Mouse (Mus musculus): ENCODE measurements around the gene Miox.

Gene Miox

GRCm38 (mm10) chr15:89315190-89315731 lies 18.9 kb upstream of the Miox start, which contains the start of gene Sbf1:
Sbf1 (minus strand) TSS chr15:89315311.
- CTCF ChIA-PET = interaction anchor here (0.6 to 1.6 kb wide), 2 partner anchors 59 to 120 kb away, joined by 3 read pairs; partner anchors contain the start of gene Sco2

GRCm38 (mm10) chr15:89316146-89316545 lies 18.1 kb upstream of the Miox start:
- CTCF ChIA-PET = interaction anchor here (1.6 kb wide), 1 partner anchor 58 kb away, joined by 3 read pairs; the partner anchor contains the start of gene Sco2

GRCm38 (mm10) chr15:89321264-89321663 lies 12.9 kb upstream of the Miox start:
- CTCF ChIA-PET = no interaction called here

GRCm38 (mm10) chr15:89322670-89323522 lies 11.3 kb upstream of the Miox start, which contains the start of gene Adm2:
Adm2 (plus strand) TSS chr15:89322720.
- CTCF ChIA-PET = interaction anchor here (0.6 kb wide), 1 partner anchor 17 kb away, joined by 3 read pairs; no protein-coding TSS in a partner anchor

GRCm38 (mm10) chr15:89323656-89324055 lies 10.5 kb upstream of the Miox start:
- CTCF ChIA-PET = interaction anchor here (0.6 to 0.9 kb wide), 2 partner anchors 16 to 114 kb away, joined by 3 to 7 read pairs; no protein-coding TSS in a partner anchor

- CTCF ChIA-PET = no interaction called here
These were observed 7.8 kb upstream of the Miox start for GRCm38 (mm10) chr15:89326441-89326840.

- CTCF ChIA-PET = no interaction called here
These were observed 758 bp downstream of the Miox start for GRCm38 (mm10) chr15:89334774-89335537.

- CTCF ChIA-PET = no interaction called here
These were observed 2.2 kb downstream of the Miox start for GRCm38 (mm10) chr15:89336422-89336821.

GRCm38 (mm10) chr15:89339696-89340095 lies 5.5 kb downstream of the Miox start:
- CTCF ChIA-PET = interaction anchor here (0.6 to 0.7 kb wide), 2 partner anchors 16 to 122 kb away, joined by 3 read pairs; no protein-coding TSS in a partner anchor

GRCm38 (mm10) chr15:89340136-89340535 lies 5.9 kb downstream of the Miox start:
- CTCF ChIA-PET = no interaction called here

- CTCF ChIA-PET = interaction anchor here (0.6 kb wide), 1 partner anchor 23 kb away, joined by 4 read pairs; no protein-coding TSS in a partner anchor
These were observed 7.5 kb downstream of the Miox start for GRCm38 (mm10) chr15:89341678-89342077.

- CTCF ChIA-PET = no interaction called here
These were observed 9.1 kb downstream of the Miox start for GRCm38 (mm10) chr15:89343325-89343724.

GRCm38 (mm10) chr15:89350447-89350846 lies 16.2 kb downstream of the Miox start:
- CTCF ChIA-PET = no interaction called here

GRCm38 (mm10) chr15:89351302-89351701 lies 17.1 kb downstream of the Miox start:
- CTCF ChIA-PET = no interaction called here

GRCm38 (mm10) chr15:89352054-89352453 lies 17.9 kb downstream of the Miox start:
- CTCF ChIA-PET = interaction anchor here (0.6 kb wide), 1 partner anchor 10 kb away, joined by 3 read pairs; no protein-coding TSS in a partner anchor

GRCm38 (mm10) chr15:89352795-89353194 lies 18.6 kb downstream of the Miox start:
- CTCF ChIA-PET = interaction anchor here (0.6 kb wide), 1 partner anchor 9 kb away, joined by 3 read pairs; no protein-coding TSS in a partner anchor

- CTCF ChIA-PET = no interaction called here
These were observed 19.6 kb downstream of the Miox start for GRCm38 (mm10) chr15:89353837-89354236.

GRCm38 (mm10) chr15:89354455-89354854 lies 20.3 kb downstream of the Miox start:
- CTCF ChIA-PET = no interaction called here

GRCm38 (mm10) chr15:89355241-89356187 lies 21.3 kb downstream of the Miox start, which contains the start of the genes Lmf2 and Ncaph2:
Lmf2 (minus strand) TSS chr15:89355659.
Ncaph2 (plus strand) TSS chr15:89355719.
- CTCF ChIA-PET = interaction anchor here (1.0 kb wide), 1 partner anchor 225 kb away, joined by 4 read pairs; no protein-coding TSS in a partner anchor

GRCm38 (mm10) chr15:89356372-89356771 lies 22.2 kb downstream of the Miox start:
- CTCF ChIA-PET = no interaction called here

All from spleen, embryonic (tissue).